Mouse (Mus musculus): ENCODE data around the gene Rbm28. TPM values are rescaled to one million over a fixed set of nuclear protein-coding genes. Genes with fewer than 3 reads are reported as not detected.
A peak's percentile ranks its signal among the peaks of the same experiment; 100 is the strongest.

Gene Rbm28
- polyA plus RNA-seq (2015; fragmentation: Nextera tagmentation; extraction: Ambion mirVana): 23.4 and 26.2 TPM in 2 replicates

DNA sequence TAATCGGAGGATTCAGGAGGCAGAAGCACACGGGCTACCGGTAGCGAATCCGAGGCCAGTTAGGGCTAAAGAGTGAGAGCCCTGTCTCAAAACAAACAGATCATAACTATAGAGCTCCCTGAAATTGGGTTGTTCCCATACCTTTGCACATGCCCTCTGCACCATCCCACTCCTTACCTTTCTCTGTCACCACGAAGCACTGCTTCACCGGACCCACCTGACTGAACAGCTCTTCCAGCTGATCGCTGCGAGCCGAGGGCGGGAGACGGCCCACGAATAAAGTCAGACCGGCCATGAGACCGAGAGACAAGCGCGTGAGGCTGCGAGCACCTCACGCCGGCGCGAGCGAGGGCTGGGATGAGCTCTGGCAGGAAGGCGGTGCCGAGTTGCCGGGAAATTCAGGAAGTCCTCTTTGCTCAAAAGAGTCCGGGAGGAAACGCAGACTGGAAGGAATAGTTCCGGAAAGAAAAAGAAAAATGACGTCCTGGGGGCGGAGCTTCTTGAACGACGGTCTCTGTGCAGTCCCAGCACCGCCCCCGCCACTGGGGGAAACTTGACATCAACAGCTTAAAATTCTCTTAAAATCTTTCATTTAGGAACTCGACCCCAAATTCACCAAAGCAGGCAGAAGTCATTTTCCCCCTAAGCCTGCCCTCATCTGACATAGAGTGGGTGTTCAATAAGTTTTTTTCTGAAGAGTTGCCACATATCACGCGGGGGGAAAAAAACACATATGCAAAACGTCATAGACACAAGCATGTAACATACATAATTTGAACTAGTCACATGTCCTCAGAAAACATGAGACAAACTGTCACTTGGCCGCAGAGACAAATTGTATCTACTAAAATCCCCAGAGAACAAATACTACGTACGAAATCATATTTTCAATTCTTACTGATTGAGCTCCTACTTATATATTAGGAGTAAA, at the start of gene Rbm28:
TSS of gene Rbm28 (minus strand) at position 693 of the 931 bp plus-strand sequence.
- Histone ChIP-seq H3K9ac (peak within 1 kb of the TSS; percentile 91), H3K4me2 (peak within 1 kb of the TSS; percentile 91), H3K27me3 (replicated peaks) (peaks cover 38% of the 10 kb centered on the region), H3K4me1 (peaks cover 17% of the 10 kb centered on the region), H3K36me3 (peaks cover 7% of the 10 kb centered on the region), H3K4me3 (peak within 1 kb of the TSS; percentile 72), H3K27ac (replicated peaks) (no peak within 1 kb of the TSS; the same call in 1 of the 2 replicates), H3K9me3 (no peaks in the 10 kb centered on the region)
- WGBS: 7% methylated on average over 42 of the region's 42 CpGs
- ATAC-seq (ENCODE audit: extremely low read depth, insufficient number of reproducible peaks, low FRiP score, low TSS enrichment): peak; percentile 48; the same call in 1 of the 2 replicates

DNA sequence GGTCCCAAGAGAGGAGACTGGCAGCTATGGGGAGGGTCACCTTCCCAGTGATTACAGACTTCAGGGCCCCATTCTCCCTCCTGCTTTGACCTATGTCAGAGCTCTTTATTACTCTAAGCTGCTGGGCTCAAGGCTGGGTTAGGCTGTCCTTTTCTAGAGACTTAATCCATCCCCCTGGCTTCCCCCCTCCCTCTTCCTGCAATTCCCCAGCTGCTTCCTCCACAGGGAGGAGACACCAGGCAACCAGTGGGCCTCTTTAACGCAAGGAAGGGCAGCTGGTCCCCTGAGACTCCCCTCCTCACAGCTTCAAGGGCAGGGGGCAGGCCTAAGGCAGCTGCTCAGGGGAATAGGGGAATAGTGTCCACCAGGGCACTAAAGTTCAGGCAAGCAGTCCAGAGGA, 49.4 kb upstream of the Rbm28 start:
- no peaks in the 10 kb centered on the region for H3K36me3 ChIP-seq
- 20% methylated on average over 1 of the region's 1 CpGs for WGBS
- no peak overlapping the region for H3K27ac ChIP-seq (replicated peaks)
- H3K9me3 ChIP-seq: no peaks in the 10 kb centered on the region
- H3K4me2 ChIP-seq: 0 out of 2 replicates have a peak overlapping the region, but pooled peaks have one; percentile 99
- H3K4me3 ChIP-seq: no peak overlapping the region
- no peak for ATAC-seq (ENCODE audit: extremely low read depth, insufficient number of reproducible peaks, low FRiP score, low TSS enrichment)
- H3K27me3 ChIP-seq (replicated peaks): peaks cover 29% of the 10 kb centered on the region
- peaks cover 38% of the 10 kb centered on the region for H3K4me1 ChIP-seq
- H3K9ac ChIP-seq: no peak overlapping the region

GRCm38 (mm10) chr6:29213436-29213835, 48.6 kb upstream of the Rbm28 start:
- H3K4me2 ChIP-seq: no peak overlapping the region
- peaks cover 38% of the 10 kb centered on the region for H3K4me1 ChIP-seq
- no peak overlapping the region for H3K27ac ChIP-seq (replicated peaks)
- no peaks in the 10 kb centered on the region for H3K9me3 ChIP-seq
- peaks cover 29% of the 10 kb centered on the region for H3K27me3 ChIP-seq (replicated peaks)
- no peak for ATAC-seq (ENCODE audit: extremely low read depth, insufficient number of reproducible peaks, low FRiP score, low TSS enrichment)
- H3K36me3 ChIP-seq: no peaks in the 10 kb centered on the region
- no peak overlapping the region for H3K9ac ChIP-seq
- no peak overlapping the region for H3K4me3 ChIP-seq
- 53% methylated on average over 5 of the region's 5 CpGs for WGBS

GRCm38 (mm10) chr6:29211806-29212492, 47.1 kb upstream of the Rbm28 start:
- Histone ChIP-seq H3K9me3 (no peaks in the 10 kb centered on the region), H3K4me1 (peaks cover 38% of the 10 kb centered on the region), H3K27ac (replicated peaks) (peak overlapping the region; percentile 58), H3K36me3 (peaks cover 1% of the 10 kb centered on the region; the same call in 1 of the 2 replicates), H3K4me3 (peak overlapping the region; percentile 84), H3K4me2 (peak overlapping the region; percentile 98), H3K27me3 (replicated peaks) (peaks cover 25% of the 10 kb centered on the region), H3K9ac (peak overlapping the region; percentile 91)
- WGBS: under 1% methylated on average over 66 of the region's 66 CpGs
- ATAC-seq (ENCODE audit: extremely low read depth, insufficient number of reproducible peaks, low FRiP score, low TSS enrichment): peak; percentile 56; the same call in 1 of the 2 replicates

DNA sequence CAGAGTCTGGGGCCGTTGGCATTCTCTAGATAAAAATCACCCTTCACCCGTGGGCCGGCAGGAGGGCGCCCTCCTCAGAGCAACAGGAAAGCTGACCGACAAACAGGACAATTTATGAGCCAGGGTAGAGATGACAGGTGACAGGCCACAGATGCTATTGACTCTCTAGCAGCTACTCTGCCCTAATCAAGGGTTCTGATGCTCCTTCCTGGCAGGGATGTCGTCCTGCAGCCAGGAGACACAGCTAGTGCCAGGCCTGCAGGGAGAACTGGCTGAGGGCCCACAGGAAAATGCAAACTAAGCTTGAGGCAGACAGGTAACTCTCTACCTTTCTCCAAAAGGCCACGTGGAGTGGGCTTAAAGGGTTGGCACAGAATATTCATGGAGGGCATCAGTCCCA, 46.3 kb upstream of the Rbm28 start:
- peaks cover 25% of the 10 kb centered on the region for H3K27me3 ChIP-seq (replicated peaks)
- peak overlapping the region; percentile 58; the same call in 1 of the 2 replicates for H3K27ac ChIP-seq (replicated peaks)

GRCm38 (mm10) chr6:29210231-29210936, 45.6 kb upstream of the Rbm28 start:
- peaks cover 13% of the 10 kb centered on the region for H3K36me3 ChIP-seq
- H3K4me3 ChIP-seq: no peak overlapping the region
- 74% methylated on average over 9 of the region's 9 CpGs for WGBS
- peaks cover 29% of the 10 kb centered on the region for H3K4me1 ChIP-seq
- ATAC-seq (ENCODE audit: extremely low read depth, insufficient number of reproducible peaks, low FRiP score, low TSS enrichment): no peak
- no peak overlapping the region for H3K4me2 ChIP-seq
- H3K9me3 ChIP-seq: no peaks in the 10 kb centered on the region
- H3K27me3 ChIP-seq (replicated peaks): peaks cover 23% of the 10 kb centered on the region
- 0 out of 2 replicates have a peak overlapping the region, but pooled peaks have one; percentile 30 for H3K9ac ChIP-seq
- H3K27ac ChIP-seq (replicated peaks): no peak overlapping the region

More for the DNA sequence above, 46.3 kb upstream of the Rbm28 start:
- peak overlapping the region; percentile 84 for H3K4me3 ChIP-seq
- no peaks in the 10 kb centered on the region for H3K9me3 ChIP-seq
- H3K4me2 ChIP-seq: peak overlapping the region; percentile 98
- peak overlapping the region; percentile 91 for H3K9ac ChIP-seq
- 16% methylated on average over 7 of the region's 7 CpGs for WGBS
- peaks cover 33% of the 10 kb centered on the region for H3K4me1 ChIP-seq
- no peak for ATAC-seq (ENCODE audit: extremely low read depth, insufficient number of reproducible peaks, low FRiP score, low TSS enrichment)
- peaks cover 9% of the 10 kb centered on the region for H3K36me3 ChIP-seq

- no peak for ATAC-seq (ENCODE audit: extremely low read depth, insufficient number of reproducible peaks, low FRiP score, low TSS enrichment)
- H3K27me3 ChIP-seq (replicated peaks): peaks cover under 1% of the 10 kb centered on the region
- H3K4me1 ChIP-seq: peaks cover 16% of the 10 kb centered on the region
- WGBS: 71% methylated on average over 5 of the region's 5 CpGs
- H3K27ac ChIP-seq (replicated peaks): no peak overlapping the region
- no peaks in the 10 kb centered on the region for H3K9me3 ChIP-seq
- no peak overlapping the region for H3K4me3 ChIP-seq
- peak overlapping the region; percentile 28; the same call in 1 of the 2 replicates for H3K9ac ChIP-seq
- no peak overlapping the region for H3K4me2 ChIP-seq
- H3K36me3 ChIP-seq: peaks cover 29% of the 10 kb centered on the region
These were observed 43.4 kb upstream of the Rbm28 start for GRCm38 (mm10) chr6:29208178-29208577.

- Histone ChIP-seq H3K36me3 (peaks cover 41% of the 10 kb centered on the region), H3K9ac (no peak overlapping the region), H3K27ac (replicated peaks) (no peak overlapping the region), H3K4me3 (no peak overlapping the region), H3K4me1 (peaks cover 11% of the 10 kb centered on the region), H3K4me2 (no peak overlapping the region), H3K9me3 (no peaks in the 10 kb centered on the region), H3K27me3 (replicated peaks) (no peaks in the 10 kb centered on the region)
- 74% methylated on average over 5 of the region's 5 CpGs for WGBS
- no peak for ATAC-seq (ENCODE audit: extremely low read depth, insufficient number of reproducible peaks, low FRiP score, low TSS enrichment)
These were observed 42.2 kb upstream of the Rbm28 start for GRCm38 (mm10) chr6:29207017-29207416.

DNA sequence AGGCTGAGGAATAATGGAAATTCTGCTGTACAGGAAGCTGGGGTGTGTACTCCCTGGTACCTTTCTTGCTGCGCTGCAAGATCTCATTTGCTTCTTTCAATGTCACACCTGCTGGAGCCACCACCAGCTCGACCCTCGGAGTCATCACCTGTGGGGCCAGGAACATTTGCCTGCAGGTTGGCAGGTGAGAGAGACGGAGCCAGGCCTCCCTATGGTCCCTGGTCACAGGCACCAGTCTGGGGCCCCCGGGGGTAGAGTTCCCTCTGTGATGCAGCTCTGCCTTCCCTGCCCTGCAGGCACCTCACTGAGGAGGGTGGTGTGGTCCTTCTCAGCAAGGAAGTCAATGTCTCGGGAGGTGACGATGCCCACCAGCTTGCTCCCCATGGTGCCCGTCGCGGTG, 41.2 kb upstream of the Rbm28 start:
- ATAC-seq (ENCODE audit: extremely low read depth, insufficient number of reproducible peaks, low FRiP score, low TSS enrichment): no peak
- Histone ChIP-seq H3K36me3 (peaks cover 46% of the 10 kb centered on the region), H3K27me3 (replicated peaks) (no peaks in the 10 kb centered on the region), H3K9me3 (no peaks in the 10 kb centered on the region), H3K9ac (no peak overlapping the region), H3K4me3 (no peak overlapping the region), H3K27ac (replicated peaks) (no peak overlapping the region), H3K4me2 (no peak overlapping the region), H3K4me1 (peaks cover 5% of the 10 kb centered on the region)
- WGBS: 85% methylated on average over 10 of the region's 10 CpGs

GRCm38 (mm10) chr6:29204932-29205614, 40.3 kb upstream of the Rbm28 start:
- WGBS: 49% methylated on average over 15 of the region's 15 CpGs
- ATAC-seq (ENCODE audit: extremely low read depth, insufficient number of reproducible peaks, low FRiP score, low TSS enrichment): no peak
- no peak overlapping the region for H3K4me3 ChIP-seq
- H3K27me3 ChIP-seq (replicated peaks): peaks cover 5% of the 10 kb centered on the region; the same call in 1 of the 2 replicates
- H3K36me3 ChIP-seq: peaks cover 51% of the 10 kb centered on the region
- H3K9ac ChIP-seq: no peak overlapping the region
- H3K4me2 ChIP-seq: no peak overlapping the region
- H3K9me3 ChIP-seq: no peaks in the 10 kb centered on the region
- peaks cover 3% of the 10 kb centered on the region; the same call in 1 of the 2 replicates for H3K4me1 ChIP-seq
- H3K27ac ChIP-seq (replicated peaks): no peak overlapping the region
